Mouse (Mus musculus): ENCODE results near the gene Pde11a. TPM values are rescaled to one million over a fixed set of nuclear protein-coding genes. Genes with fewer than 3 reads are reported as not detected.

Gene Pde11a
- total RNA-seq, 4 experiments from 2014 or later: 1.2 to 8.6 (median 3.8) TPM

DNA sequence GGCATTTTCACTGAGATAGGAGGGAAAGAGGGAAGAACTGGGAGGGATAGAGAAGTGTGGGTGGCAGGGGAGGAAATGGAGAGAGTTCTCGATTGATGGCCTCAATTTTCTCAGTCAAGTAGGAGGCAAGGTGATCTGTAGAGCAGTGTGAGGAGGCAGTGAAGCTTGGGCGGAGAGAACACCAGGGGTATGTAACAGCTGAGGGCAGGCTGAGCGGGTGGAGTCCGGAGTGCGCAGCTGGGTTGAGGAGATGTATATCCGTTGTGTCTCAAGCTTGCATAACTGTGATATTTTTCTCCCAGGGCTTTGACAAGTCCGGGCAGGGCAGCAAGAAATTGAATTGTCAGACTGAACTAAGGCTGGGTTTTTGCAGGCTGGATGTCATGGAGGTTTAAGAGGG lies 281.0 kb downstream of the Pde11a start:
- DNase-seq (ENCODE audit: low spot score): no peak

DNA sequence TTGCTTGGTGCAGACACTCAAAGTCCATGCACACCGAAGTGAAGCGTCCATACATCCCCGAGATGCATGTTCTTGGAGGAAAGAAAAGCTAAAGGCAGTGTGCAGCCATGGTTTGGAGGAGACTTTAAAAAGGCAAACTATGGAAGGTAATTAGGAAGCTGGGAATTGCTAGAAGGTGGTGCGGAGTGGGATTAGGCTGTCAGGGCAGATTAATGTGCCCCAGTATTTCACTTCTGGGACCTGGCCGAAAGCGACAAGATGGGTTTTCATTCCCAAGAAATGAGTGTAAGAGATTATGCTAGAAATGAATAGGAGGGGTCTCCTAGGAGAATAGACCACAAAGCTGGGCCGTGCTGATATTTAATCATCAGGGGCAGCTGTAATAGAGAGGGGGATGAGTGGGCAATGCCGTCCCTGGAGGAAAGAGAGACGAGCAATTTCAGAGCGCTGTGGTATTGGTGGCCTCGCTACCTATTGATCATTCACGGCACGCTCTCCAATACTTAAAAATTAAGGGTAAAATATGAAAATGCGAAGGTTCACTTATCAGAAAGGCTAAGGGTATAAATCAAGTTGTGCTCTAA lies 284.7 kb downstream of the Pde11a start:
- DNase-seq (ENCODE audit: low spot score): no peak

DNA sequence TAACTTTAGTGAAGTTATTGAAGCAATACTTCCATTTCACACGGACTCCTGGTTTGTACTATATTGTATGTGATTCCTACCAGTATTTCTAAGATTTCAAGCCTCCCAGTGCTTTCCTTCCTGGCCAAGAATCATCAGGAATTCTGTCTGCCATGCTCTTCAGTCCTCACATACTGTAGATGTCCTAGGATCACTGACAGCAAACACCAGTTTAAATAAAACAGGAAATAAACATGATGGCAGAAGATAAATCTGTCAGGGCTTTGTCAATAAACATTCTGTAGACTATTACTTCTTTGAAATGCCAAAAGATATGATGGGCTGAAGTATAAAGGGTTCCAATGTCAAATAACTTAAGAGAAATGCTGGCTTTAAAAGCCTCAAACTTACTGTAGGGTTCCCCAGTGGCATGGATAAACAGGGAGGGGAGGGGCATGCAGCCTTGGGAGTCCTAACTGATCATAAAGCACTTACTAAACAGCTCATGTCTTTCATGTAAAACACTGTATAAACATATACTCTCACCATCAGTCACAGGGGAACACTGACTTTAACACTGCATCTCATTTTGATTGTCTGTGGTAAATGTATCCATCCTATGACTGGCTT lies 285.6 kb downstream of the Pde11a start:
- DNase-seq (ENCODE audit: low spot score): no peak

DNA sequence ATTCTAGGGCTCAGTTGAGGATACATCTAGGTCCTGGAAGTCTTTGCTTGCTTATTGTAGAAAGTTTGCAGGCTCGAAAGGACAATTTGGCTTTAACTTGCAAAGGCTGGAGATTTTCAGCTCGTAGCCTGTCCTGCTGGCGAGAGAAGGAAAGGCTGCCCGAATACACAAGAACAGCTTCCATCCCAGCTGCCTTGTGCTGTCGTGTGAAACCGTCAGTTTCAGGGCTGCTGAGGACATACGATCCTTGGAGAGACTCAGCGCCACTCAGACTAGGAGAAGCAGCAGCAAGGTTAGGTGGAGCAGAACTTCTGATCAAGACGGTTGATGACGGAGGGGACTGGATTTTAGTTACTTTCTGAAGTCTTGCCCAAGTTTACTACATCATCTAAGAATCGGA lies 287.2 kb downstream of the Pde11a start:
- no peak for DNase-seq (ENCODE audit: low spot score)

DNA sequence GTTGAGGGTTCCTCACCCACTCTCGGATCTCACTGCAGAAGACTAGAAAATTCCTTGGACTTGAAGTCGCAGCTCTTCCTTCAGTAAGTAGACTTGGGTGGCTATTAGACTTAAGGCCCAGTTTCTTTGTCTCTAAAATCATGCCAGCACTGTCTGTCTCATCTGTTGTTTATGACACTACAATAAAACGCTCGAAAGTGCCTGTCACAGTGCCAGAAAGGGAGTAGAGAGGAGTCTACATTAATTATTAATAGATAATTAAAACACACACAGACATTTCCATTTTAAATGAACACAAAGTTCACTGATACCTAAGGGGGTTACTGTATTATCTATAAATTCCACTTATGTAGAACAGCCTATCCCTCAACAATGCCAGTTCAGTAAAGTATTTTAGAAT lies 287.7 kb downstream of the Pde11a start:
- no peak for DNase-seq (ENCODE audit: low spot score)

DNA sequence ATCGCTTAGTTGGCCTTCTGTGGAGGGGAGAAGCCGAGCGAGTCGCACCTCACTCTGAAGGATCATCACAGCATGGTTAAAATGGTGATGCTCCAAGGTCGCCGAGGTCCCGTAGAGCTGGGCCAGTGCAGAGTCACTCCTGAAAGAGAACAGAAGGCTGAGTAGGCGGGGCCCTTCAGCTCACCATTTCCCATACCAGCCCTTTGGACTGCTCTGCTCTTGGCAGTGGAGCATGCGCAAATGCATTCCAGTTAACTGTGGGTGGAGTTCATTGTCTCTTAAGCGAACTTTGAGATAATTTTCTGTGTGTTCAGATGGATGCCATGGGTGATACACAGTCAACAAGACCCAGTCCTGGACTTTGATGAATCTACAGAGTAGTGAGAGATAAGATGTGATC lies 288.5 kb downstream of the Pde11a start:
- no peak for DNase-seq (ENCODE audit: low spot score)

DNA sequence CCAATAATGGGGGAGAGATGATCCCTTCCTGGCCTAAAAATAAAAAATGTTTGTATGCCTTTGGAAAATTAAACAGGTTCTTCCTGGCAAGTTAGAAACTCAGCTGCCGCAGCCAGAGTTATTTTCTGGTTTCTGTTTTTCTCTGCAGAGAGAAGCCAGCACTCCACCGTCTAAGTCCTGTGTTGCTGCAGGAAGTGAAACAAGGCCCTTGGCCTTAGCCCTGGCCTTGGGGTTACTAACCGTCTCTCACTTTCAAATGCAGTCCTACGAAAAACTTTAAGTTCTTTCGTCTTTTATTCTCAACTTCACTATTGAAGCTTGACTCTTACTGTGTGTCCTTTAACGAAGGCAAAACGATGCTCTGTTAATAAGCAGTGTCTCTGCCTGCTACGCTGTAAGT lies 289.0 kb downstream of the Pde11a start:
- no peak for DNase-seq (ENCODE audit: low spot score)

DNA sequence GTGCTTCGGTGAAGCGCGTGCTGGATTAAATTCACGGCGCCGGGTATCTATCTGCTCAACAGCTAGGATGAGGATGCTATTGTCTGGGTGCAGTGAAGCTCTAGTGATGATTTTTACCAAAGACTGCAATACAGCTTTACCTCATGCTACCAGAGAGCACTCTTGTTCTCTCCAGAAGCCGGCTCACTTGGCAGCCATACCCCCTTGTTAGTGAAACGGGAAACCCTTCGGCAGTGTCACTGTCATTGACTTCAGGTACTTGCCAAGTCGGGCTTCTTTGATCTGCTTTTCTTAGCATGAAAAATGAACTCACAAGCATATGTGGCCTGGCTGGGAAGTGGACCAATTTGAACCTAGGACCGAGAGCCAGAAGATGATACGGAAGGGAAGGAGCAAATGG lies 290.8 kb downstream of the Pde11a start:
- no peak for DNase-seq (ENCODE audit: low spot score)

DNA sequence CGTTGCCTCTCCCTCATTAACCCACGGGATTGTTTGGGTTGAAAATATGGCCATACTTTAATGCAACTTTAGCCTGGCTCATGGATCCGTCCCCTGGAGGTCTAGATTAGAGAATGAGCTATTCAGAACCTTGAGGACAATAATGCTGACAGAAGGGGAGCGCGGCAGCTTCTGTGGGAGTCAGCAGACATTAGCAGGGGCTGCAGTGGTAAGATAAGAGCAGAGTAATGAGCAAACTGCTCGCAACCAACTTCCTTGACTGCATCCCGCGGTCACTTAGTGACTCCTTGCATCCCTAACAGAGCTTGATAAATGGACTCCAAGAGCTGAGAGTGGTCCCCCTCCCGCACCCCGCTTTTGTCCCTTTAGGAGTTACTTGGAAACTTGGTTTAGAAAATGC lies 296.4 kb downstream of the Pde11a start:
- DNase-seq (ENCODE audit: low spot score): no peak

DNA sequence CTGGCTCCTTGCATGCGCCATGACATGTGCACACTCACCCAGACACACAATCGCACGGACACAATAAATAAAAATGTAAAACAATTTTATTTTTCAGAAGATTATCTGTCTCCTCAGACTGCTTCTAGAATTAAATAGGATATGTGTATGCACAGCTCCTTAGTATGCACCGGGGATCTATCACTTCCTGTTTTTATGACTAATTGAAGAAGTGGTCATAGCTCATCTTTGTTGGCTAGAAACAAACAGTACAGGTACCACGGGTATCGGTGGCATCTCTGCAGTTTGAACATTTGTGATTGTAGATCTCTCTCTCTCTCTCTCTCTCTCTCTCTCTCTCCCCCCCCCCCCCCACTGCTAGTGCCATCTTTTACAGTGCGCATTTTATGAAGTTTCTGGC lies 298.5 kb downstream of the Pde11a start:
- DNase-seq (ENCODE audit: low spot score): no peak

DNA sequence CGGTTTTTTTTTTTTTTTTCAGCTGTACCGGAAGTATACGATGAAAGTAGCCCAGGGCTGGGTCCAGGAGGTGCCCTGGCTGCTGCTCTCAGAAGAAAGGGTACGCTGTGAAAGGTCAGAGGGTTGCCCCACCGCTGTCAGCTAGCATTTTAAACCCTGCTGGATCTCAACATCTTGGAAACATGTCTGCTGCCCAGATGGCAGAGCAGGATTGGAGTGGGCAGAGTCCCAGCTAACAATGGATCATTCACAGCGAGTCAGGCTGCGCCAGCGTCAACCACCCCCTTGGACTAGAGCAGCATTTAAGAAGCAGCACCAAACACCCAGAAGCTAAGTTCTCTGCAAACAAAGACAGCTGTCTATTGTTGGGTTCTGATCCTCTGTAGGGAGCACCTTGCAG lies 308.5 kb downstream of the Pde11a start:
- no peak for DNase-seq (ENCODE audit: low spot score)

DNA sequence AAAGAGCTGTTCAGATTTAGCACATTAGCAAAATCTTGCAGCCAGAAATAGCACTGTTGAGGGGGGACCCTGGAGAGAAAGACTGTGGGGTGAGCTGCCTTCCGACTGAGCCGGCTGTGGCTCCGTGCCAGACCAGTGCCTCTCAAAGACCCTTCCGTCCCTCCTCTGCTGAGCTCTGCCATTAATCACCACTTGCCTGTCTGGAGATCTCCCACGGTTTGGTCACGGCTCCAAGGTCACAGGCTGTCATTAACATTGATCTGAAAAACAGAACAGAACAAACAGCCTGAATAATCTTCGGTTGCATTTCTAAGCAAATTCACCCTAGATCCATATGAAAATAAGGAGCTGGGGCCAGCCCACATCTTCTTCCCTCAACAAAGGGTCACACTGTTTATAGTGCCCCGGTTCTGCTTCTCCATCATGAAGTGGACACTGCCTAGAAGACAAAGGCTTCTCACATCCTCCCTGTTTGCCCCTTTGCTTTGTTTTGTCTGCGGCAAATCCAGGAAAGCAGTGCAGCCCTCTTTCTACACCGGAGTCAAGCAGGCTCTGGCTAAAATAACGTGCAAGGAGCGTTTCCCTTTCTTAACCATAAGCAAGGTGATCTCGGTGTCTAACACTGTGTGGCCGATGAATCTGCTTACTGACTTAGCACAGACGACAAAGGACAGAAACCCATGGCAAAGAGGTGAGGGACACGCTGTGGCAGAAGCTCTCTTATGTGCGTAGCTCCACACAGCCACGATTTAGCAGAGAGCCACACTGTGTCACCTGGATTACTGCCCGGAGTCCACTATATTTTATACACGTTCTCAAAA lies 309.3 kb downstream of the Pde11a start:
- DNase-seq (ENCODE audit: low spot score): no peak

DNA sequence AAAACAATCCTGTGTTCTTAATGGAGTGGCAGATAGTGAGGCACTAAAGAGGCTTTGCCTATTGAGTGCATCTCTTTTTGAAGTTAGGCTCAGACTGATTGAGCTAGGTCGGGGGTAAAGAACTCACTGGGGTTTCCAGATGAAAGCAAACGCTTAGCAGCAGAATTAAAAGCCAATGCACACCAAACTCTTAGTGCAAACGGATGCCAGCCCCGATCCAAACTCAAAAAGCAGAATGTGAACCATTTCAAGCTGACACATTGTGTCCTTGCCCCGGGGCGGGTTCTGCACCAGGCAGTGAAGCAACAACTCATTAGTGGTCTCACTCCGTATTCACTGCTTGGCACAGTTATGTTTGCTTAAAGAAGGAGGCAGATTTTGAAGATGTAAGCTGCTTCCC lies 321.7 kb downstream of the Pde11a start:
- no peak for DNase-seq (ENCODE audit: low spot score)

DNA sequence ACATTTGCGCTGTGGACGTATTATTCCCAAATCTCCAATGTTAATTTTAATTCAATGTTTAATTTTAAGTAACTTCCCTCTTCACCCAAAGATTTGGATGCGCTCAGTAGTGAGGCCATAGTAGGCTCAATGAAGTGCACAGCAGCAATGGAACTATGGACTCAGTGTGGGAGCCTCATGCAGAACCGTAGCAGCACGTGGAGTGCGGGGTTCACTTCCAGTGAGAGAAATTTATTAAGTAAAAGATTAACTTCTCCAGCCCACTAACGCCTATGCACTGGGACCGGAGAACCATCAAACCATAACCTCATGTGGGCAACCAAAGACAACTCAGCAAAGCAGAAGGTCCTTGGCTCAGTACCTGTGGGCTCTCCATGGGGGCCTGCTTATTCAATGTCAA lies 322.4 kb downstream of the Pde11a start:
- no peak for DNase-seq (ENCODE audit: low spot score)

DNA sequence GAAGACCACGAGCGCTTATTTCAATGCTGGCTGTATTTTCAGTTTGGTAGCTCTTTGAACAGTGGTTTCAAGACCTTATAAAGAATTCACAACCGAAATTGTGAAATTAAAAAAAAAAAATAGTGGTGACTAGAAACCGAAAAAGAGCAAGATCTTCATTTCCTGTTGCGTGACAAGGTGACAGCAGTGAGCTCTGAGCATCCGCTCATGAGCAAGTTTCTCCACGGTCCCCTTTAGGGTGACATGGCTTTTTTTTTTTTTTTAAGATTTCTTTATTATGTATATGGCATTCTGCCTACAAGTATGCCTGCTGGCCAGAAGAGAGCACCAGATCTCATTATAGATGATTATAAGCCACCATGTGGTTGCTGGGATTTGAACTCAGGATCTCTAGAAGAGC lies 323.1 kb downstream of the Pde11a start:
- DNase-seq (ENCODE audit: low spot score): no peak

DNA sequence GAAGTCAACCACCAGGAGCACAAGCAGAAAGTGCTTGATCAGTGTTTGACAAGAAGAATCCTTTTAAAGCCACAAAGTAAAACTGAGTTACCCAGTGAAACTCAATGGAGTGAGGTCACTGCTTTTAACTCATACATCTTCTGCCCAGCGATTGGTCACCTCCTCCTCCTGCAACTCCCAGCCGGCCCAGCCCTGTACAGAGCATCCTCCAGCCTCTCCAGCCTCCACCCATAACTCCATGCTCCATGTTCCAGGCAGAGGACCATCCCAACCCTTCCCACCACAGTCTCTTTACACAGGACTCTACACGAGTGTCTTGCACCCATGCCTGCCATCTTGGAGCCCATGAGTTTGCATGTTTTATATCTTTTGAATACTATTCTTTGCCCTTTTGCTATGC lies 323.9 kb downstream of the Pde11a start:
- no peak for DNase-seq (ENCODE audit: low spot score)

DNA sequence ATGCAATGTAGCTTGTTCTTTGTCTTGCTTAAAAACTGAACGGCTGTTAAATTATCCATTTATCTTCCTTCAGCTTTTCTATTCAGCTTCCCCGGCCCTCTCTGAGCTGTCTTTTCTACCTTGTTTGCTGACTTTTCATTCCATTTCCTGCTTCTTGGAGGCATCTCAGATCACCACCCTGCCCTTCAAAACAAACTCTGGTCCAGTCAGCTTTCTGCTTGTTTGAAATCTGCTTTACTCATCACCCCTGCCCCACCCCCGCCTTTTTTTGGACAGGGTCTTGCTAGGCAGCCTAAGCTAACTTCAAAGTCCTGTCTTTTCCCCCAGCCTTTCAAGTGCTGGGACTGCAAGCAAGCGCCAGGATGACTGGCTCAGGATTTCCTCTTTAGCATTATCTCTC lies 332.4 kb downstream of the Pde11a start:
- DNase-seq (ENCODE audit: low spot score): no peak

DNA sequence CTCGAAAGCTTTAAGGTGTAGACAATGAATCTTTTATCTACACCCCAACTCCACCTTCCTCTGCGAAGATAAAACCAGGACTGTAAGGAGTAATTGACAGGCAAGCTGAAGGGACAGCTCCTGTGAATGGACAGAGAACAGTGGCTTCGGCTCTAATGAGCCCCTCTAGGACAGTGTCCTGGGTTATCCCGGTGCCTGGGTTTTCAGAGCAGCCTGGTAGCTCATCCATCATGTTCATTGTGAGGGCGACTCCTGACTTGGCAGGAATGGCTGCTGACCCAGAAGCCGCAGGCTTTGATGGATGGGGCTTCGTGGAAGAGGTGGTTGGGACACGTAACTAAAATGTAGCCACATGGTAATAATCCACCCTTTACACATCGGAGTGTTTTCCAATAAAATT lies 335.7 kb downstream of the Pde11a start:
- DNase-seq (ENCODE audit: low spot score): no peak

DNA sequence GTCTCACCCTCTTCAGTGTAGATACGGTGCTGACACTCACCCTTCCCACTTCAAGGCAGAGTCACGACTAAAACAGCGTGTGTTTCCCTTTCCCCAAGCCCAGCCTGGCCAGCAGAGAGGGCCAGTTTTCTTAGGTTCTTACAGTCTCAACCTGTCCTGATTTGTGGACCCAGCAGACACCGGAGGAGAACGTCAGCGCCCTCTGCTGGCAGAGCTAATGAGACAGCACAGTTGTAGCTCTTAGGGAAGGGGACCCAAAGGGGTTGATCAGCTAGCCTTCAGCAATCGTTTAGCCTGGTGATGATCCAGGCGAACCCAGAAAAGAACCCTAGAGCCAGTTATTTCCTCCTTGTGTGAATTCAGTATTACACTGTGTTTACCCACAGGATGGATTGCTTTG lies 337.2 kb downstream of the Pde11a start:
- no peak for DNase-seq (ENCODE audit: low spot score)

DNA sequence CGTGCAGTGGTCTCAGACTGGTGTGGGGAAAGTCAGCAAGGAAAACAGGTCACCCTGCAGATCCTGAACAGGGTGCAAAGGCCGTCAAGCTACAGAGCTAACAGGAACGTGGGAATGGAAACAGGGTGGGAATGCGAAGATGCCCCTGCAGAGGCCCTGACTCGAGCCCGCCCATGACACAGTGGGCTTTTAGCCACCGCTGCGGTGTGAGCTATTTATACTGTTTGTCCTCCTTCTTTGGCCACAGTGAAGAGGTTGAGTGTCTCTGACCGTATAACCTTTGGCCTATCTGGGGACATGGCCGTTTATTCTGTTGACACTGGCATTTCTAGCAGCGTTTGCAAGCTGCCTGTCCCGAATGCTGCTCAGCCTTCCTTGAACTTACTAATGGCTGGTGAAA lies 338.9 kb downstream of the Pde11a start:
- no peak for DNase-seq (ENCODE audit: low spot score)

DNA sequence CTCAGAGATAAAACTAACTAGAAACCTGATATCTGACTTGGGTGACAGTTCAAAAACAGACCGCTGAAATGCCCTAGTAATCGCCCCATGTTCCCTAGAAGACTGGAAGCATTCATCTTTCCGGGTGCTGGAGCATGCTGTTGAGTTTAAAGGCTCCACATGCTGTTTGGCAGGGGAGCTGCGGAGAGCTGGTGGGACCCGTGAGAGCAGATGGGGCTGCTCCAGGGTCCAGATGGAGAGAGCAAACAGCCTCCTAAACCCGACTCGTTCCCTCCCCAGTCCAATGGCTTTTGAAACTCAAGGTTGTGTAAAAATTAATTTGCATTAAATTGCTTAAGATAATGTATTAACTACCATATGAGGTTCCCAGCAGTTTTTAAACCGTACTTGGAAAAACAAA lies 339.9 kb downstream of the Pde11a start:
- DNase-seq (ENCODE audit: low spot score): no peak

DNA sequence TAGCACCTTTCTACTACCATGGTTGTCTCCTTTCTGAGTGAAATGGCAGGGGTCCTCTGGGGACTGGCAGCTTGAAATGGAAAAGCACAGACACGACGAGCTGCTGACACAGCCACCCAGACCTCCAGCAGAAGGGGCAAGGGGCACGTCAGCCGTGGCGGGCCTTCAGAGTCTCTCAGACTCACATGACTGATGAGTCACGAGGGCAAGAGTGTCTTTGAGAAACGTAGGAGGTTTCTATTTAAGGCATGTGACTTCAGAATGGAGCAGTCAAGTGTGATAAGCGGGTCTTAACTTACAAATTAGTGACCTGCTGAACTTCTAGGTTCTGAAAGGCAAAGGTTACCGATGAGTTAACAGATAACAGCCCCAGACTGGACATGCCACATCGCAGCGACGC lies 340.8 kb downstream of the Pde11a start:
- no peak for DNase-seq (ENCODE audit: low spot score)

DNA sequence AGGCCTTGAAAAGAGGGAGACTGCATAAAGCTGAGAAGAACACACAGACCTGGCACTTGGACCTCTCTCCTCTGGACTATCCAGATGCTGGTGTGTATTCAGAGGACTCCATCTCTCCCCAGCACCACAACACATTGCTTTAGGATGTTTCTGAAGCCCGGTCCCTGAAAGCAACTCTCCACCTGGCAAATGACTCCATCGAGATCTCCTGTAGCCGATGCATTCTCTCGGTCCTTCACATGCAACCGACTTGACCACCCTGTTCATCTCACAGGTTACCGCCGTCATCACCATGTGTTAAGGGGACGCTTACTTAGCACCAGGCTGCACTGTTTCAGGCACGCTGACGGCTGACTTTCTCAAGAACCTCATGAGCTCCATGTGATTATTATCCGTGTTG lies 343.7 kb downstream of the Pde11a start:
- no peak for DNase-seq (ENCODE audit: low spot score)
